Mouse (Mus musculus) thymus, postnatal 10 days (tissue): Measurements from ENCODE around the gene Olfr922.

ENCODE experiments used
- DNase-seq, 2 experiments: peaks; one replicate each; pipeline ENCODE4 v3.0.0; 2021; ENCODE audit warnings: low spot score in 2 of 2

The Olfr922 gene

GRCm38 (mm10) chr9:38814314-38814713, at the start of gene Olfr922:
Olfr922 (plus strand) TSS chr9:38814614.
- no peak for DNase-seq

GRCm38 (mm10) chr9:38772768-38773167, 41.6 kb upstream of the Olfr922 start, which contains the start of gene Olfr921:
Olfr921 (plus strand) TSS chr9:38773068.
- no peak for DNase-seq

GRCm38 (mm10) chr9:38792689-38793088, 21.7 kb upstream of the Olfr922 start:
- DNase-seq = no peak

GRCm38 (mm10) chr9:38805696-38806095, 8.7 kb upstream of the Olfr922 start:
- no peak for DNase-seq

GRCm38 (mm10) chr9:38815458-38815986, 1.1 kb downstream of the Olfr922 start:
- no peak for DNase-seq

GRCm38 (mm10) chr9:38826245-38826644, 11.8 kb downstream of the Olfr922 start, which contains the start of gene Olfr923:
Olfr923 (plus strand) TSS chr9:38826545.
- DNase-seq = no peak

GRCm38 (mm10) chr9:38833027-38833426, 18.6 kb downstream of the Olfr922 start:
- DNase-seq = no peak

GRCm38 (mm10) chr9:38844149-38844548, 29.7 kb downstream of the Olfr922 start, which contains the start of gene Olfr924:
Olfr924 (plus strand) TSS chr9:38844449.
- no peak for DNase-seq

GRCm38 (mm10) chr9:38854760-38855159, 40.3 kb downstream of the Olfr922 start, which contains the start of gene Olfr26:
Olfr26 (plus strand) TSS chr9:38855060.
- DNase-seq = no peak
